Mouse (Mus musculus) E14TG2a.4 (cell line): Measurements from ENCODE around the gene Ergic1.

Experiments used
- CTCF ChIP-seq: conservative IDR thresholded peaks from 2 replicates; pipeline ENCODE4 v1.5.1; 2014; ENCODE audit warnings: low read length
- NANOG ChIP-seq: IDR thresholded peaks from 2 replicates; pipeline ENCODE4 v1.6.1; 2014; ENCODE audit warnings: borderline replicate concordance, low read length, mixed read lengths
- POU5F1 ChIP-seq: IDR thresholded peaks from 2 replicates; pipeline ENCODE4 v1.6.1; 2014; ENCODE audit warnings: low read length, borderline replicate concordance

DNA sequence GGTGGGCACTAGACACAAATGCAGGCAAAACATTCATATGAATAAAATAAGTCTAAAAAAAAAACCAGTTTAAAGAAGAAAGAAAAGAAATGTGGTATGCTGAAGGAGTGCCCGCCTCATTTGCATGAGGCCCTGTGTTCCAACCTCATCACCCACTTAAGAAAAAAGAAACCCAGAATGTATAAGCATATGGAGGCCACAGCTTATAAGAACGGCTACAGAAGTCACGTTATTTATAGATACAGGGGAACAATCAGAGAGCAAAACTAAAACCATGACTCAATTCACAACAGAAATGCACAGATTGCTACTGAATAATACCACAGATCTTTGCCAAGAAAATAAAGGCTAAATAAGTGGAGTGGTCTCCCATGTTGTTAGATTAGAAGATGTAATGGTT is 43.0 kb upstream of the Ergic1 start:
- TF ChIP-seq CTCF (no peak), POU5F1 (no peak), NANOG (no peak)
